Mouse (Mus musculus) spleen, adult 2 months (tissue): ENCODE results near the gene Gm11060. TPM values are rescaled to one million over a fixed set of nuclear protein-coding genes. Genes with fewer than 3 reads are reported as not detected.

Experiments
- DNase-seq, 2 experiments: peaks; one replicate each; pipeline versions ENCODE4 v3.0.0 to v3.0.0-alpha.2; 2012 to 2021; ENCODE audit warnings: low spot score in 2 of 2, low read depth in 1 of 2
- H3K27ac ChIP-seq: fragments of 200-500 bp; 2 replicates; pipeline ENCODE4 v1.5.1; 2012; ENCODE audit warnings: low read length, inconsistent platforms; ENCODE audit not compliant: insufficient read depth
- H3K27me3 ChIP-seq: fragments of 200-500 bp; 2 replicates; pipeline ENCODE4 v1.6.1; 2012; ENCODE audit warnings: mild to moderate bottlenecking, moderate library complexity, low read length, inconsistent platforms; ENCODE audit not compliant: control insufficient read depth, insufficient read depth
- H3K36me3 ChIP-seq: fragments of 200-500 bp; 2 replicates; pipeline ENCODE4 v1.6.1; 2012; ENCODE audit warnings: mild to moderate bottlenecking, low read length, inconsistent platforms; ENCODE audit not compliant: control insufficient read depth, insufficient read depth
- H3K4me1 ChIP-seq: fragments of 200-500 bp; 2 replicates; pipeline ENCODE4 v1.6.1; 2011; ENCODE audit warnings: inconsistent platforms; ENCODE audit not compliant: control insufficient read depth, insufficient read depth, insufficient read length
- H3K4me3 ChIP-seq: fragments of 200-500 bp; 2 replicates; pipeline ENCODE4 v1.5.1; 2011; ENCODE audit warnings: mild to moderate bottlenecking, inconsistent platforms; ENCODE audit not compliant: insufficient read depth, insufficient read length; ENCODE audit errors: extremely low read depth
- CTCF ChIP-seq: fragments of 200-500 bp; IDR thresholded peaks from 2 replicates; pipeline ENCODE4 v1.5.1; 2011; ENCODE audit warnings: mild to moderate bottlenecking, inconsistent platforms; ENCODE audit not compliant: insufficient read depth, insufficient read length, insufficient replicate concordance; ENCODE audit errors: extremely low read depth
- POLR2A ChIP-seq: fragments of 200-500 bp; IDR thresholded peaks from 2 replicates; pipeline ENCODE4 v1.6.1; 2011; ENCODE audit warnings: low read depth, low read length, inconsistent platforms
- WGBS: fragments of 180-500 bp; shearing (Covaris S2); methylation state at CpG from one replicate; pipeline ENCODE4 v1.1.7; 2018; 5-methylcytosine and 5-hydroxymethylcytosine counted together
- polyA plus RNA-seq: library from polyadenylated mRNA; depleted of rRNA; stranded (reverse); fragments of >200 nt; gene quantifications from 2 replicates; pipeline ENCODE4 v1.2.3, GENCODE M21; 2012

Gene Gm11060
- polyA plus RNA-seq, 1 experiment = not detected

DNA sequence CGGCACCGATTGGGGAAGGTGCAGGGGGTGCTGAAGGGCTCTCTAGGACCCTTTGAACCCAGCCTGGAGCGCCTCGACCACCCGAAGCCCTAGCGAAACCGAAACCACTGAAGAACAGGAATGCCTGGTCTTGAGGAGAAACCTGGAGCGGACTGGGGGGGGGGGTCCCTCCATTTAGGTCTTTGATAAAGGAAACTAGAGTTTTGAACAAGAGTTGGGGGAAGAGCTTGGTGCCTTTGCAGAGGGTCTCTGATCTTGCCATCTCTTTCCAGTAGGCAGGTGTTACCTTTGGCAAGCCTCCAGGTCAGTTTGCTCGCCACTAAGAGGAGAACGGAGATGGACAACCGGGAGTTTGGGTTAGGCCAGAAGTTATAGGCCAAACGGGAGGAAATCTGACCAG, 36.7 kb downstream of the Gm11060 start:
- H3K4me3 ChIP-seq = no peak overlapping the region; the same call in 1 of the 2 replicates

DNA sequence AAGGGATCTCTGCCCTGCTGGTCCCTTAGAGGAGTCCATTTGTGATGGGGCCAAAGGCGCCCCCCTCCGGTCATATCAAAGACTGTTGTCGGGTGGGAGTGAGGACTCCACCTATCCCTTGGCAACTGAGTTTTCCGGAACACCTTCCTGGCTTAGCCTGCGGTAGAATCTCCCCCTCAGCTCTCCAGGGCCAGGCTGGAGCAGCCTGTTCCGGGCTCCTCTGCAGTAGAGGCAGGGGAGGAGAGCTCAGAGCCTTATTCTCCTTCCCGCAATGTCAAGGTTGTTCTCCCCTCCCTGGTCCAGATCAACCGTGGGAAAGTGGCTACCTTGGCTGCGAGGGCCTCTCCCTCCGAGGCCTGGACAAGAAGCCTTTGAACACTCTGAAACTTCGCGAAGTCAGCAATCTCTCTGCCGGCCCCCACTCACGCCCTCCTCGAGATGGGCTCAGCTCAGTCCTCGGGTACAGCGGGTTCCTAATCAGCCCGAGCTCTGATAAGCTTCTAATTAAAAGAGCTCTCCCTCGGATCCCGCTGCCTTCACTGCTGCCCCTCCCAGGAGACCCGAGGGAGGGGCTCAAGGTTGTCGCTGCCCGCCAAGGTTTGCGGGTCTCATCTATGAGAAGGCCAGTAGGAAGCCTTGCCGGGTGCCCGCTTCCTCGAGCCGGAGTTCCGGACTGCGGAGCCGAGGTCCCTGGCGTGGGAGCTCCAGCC, 38.7 kb downstream of the Gm11060 start:
- 8% methylated on average over 32 of the region's 32 CpGs for WGBS
- TF ChIP-seq POLR2A (no peak), CTCF (no peak)
- 0 out of 2 replicates have a peak overlapping the region, but pooled peaks have one; percentile 7 for H3K4me3 ChIP-seq
- H3K27ac ChIP-seq = peak overlapping the region; percentile 33
- H3K36me3 ChIP-seq = no peaks in the 10 kb centered on the region
- DNase-seq = no peak
- no peaks in the 10 kb centered on the region for H3K4me1 ChIP-seq
- H3K27me3 ChIP-seq = peaks cover 41% of the 10 kb centered on the region

More for the DNA sequence above, 36.7 kb downstream of the Gm11060 start:
- no peak for TF ChIP-seq POLR2A
- TF ChIP-seq CTCF = no peak
- H3K27me3 ChIP-seq = peaks cover 43% of the 10 kb centered on the region
- DNase-seq = no peak
- 12% methylated on average over 12 of the region's 12 CpGs for WGBS
- H3K36me3 ChIP-seq = no peaks in the 10 kb centered on the region
- no peak overlapping the region for H3K27ac ChIP-seq
- H3K4me1 ChIP-seq = no peaks in the 10 kb centered on the region

DNA sequence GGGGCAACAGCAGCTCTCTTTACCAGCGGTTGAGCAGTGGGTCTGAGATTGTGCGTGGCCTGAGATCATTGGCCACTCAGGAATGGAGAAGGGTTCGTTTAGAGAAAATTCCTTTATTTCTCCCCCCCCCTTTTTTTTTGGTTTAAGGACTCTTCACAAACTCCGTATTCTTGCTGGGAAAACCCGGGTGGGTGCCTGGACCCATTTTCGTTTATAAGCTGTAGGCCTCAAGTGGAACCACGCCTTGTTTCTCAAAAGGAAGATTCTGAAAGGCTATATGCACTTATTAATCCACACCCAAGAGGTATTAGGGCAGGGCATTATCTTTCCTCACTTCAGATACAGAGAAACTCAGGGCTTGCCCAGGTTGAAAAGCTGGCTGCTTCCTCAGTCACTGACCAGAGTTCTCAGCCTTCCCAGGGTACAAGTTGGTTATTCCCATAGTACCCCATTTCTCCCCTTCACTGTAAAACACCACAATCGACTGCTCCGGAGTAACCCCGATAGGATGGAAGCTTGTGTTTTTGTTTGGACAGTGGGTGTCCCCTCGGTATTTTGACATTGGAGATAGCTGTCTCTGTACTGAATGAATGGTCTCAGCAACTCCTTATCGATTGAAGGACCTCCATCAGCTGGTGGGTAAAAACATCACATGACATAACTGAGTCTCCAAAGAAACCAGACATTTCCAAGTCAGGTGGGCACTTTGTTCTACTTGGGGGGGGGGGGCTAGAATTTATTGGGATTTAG, 39.4 kb downstream of the Gm11060 start:
- TF ChIP-seq CTCF = no peak
- no peak for TF ChIP-seq POLR2A
- Histone ChIP-seq H3K36me3 (no peaks in the 10 kb centered on the region), H3K4me1 (no peaks in the 10 kb centered on the region), H3K27me3 (peaks cover 38% of the 10 kb centered on the region), H3K4me3 (no peak overlapping the region), H3K27ac (peak overlapping the region; percentile 33)
- 16% methylated on average over 12 of the region's 12 CpGs for WGBS
- DNase-seq = no peak

DNA sequence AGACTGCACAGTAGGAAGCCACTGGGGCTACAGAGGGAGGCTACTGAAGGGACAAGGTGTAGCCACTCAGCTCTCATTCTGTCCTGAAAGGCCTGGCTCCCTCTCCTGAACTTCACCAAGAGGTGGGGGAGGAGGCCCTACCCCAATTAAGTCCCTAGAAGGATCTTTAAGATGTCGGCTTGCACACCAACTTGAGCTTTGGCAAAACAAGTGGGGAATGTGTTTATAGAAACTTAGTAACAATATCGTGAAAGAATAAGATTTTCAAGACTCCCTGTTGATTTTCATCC, 39.9 kb downstream of the Gm11060 start:
- no peak for DNase-seq
- Histone ChIP-seq H3K36me3 (no peaks in the 10 kb centered on the region), H3K27me3 (peaks cover 33% of the 10 kb centered on the region), H3K4me1 (no peaks in the 10 kb centered on the region), H3K4me3 (no peak overlapping the region), H3K27ac (no peak overlapping the region)
- WGBS = 9% methylated on average over 2 of the region's 2 CpGs
- TF ChIP-seq CTCF = no peak
- TF ChIP-seq POLR2A = no peak

DNA sequence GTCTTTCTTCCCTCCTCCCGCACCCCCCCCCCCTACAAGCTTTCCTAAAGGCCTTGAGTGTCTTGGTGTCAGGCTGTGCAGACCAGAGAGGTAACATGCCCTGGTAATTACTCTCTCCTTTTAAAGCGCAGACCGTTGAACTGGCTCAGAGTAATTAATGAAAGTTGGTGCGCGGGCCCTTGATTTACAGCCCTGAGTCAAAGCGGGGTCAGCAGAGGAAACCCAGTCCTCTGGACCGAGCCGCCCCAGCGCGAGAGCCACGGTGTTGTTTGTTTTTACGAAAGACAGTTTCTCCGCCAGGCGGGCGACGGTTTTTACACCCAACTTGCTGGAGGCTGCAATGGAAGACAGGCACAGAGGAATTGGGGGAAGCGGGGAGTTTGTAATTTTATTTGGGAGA, 40.5 kb downstream of the Gm11060 start:
- Histone ChIP-seq H3K36me3 (no peaks in the 10 kb centered on the region), H3K4me3 (no peak overlapping the region), H3K27me3 (peaks cover 29% of the 10 kb centered on the region), H3K27ac (no peak overlapping the region), H3K4me1 (no peaks in the 10 kb centered on the region)
- DNase-seq = no peak
- 13% methylated on average over 17 of the region's 17 CpGs for WGBS
- no peak for TF ChIP-seq POLR2A

DNA sequence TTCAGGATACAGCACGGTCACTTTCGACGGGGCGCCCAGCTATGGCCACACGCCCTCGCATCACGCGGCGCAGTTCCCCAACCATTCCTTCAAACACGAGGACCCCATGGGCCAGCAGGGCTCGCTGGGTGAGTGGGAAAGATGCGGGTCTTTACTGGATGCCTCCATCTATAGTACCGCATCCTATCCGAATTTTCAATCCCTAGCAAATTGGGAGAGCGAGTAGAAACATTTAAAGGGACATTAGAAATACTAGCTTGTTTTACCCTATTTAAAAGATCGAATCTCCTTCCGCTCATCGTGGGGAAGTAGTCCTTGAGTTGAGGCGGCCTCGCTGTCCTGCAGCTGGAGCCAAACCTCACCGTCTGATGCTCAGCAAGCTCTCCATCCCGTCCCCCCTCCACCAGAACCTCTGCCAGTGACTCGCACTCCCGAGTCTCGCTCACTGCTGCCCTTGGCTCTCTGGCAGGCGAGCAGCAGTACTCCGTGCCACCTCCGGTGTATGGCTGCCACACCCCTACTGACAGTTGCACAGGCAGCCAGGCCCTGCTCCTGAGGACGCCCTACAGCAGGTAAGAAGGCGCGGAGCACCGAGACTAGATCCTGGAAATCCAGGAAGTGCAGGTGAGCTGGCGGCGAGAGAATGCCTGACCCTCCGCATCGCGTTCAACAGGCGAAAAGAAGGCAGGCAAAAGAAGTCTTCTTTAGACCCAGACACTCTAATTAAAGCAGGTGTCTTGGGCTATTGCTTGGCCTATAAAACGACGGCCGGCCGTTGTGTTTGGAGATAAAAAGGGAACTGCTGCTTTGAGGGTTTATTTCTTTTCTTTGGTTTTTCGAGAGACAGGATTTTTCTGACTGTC, 41.3 kb downstream of the Gm11060 start:
- no peak for DNase-seq
- TF ChIP-seq CTCF = no peak
- TF ChIP-seq POLR2A = no peak
- Histone ChIP-seq H3K27me3 (peaks cover 23% of the 10 kb centered on the region), H3K27ac (no peak overlapping the region), H3K4me1 (no peaks in the 10 kb centered on the region), H3K4me3 (no peak overlapping the region), H3K36me3 (no peaks in the 10 kb centered on the region)
- 6% methylated on average over 43 of the region's 43 CpGs for WGBS

DNA sequence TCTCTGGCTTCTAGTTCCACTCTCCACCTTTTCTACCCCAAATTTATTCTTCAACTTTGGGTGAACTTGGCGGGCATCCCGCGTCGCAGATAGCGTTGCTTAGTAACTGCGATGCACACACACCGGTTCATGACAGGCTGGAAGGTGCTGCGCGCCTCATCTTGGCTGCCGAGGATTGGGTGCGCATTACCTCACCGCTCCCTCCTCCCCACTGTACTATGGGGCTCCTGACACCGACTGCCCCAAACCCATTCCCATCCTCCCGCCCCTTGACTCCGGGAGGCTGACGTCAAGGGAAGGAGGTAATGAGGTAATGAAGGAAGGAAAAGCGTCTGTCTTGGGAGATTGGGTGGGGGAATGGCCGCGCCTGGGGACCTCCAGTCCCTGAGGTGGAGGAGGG, 42.5 kb downstream of the Gm11060 start:
- Histone ChIP-seq H3K27me3 (peaks cover 19% of the 10 kb centered on the region), H3K27ac (no peak overlapping the region), H3K36me3 (no peaks in the 10 kb centered on the region), H3K4me3 (no peak overlapping the region), H3K4me1 (no peaks in the 10 kb centered on the region)
- DNase-seq = no peak
- 14% methylated on average over 19 of the region's 19 CpGs for WGBS
- no peak for TF ChIP-seq POLR2A
- TF ChIP-seq CTCF = no peak
